Mouse (Mus musculus) right cerebral cortex, adult 18-20 months (tissue): ENCODE data around the gene Nudt13.

ENCODE experiments used
- DNase-seq: peaks from one replicate; pipeline ENCODE4 v3.0.0; 2022; ENCODE audit warnings: mixed read lengths

Nudt13 gene

GRCm38 (mm10) chr14:20340866-20341265 lies 46.4 kb downstream of the Nudt13 start:
- DNase-seq: no peak

DNA sequence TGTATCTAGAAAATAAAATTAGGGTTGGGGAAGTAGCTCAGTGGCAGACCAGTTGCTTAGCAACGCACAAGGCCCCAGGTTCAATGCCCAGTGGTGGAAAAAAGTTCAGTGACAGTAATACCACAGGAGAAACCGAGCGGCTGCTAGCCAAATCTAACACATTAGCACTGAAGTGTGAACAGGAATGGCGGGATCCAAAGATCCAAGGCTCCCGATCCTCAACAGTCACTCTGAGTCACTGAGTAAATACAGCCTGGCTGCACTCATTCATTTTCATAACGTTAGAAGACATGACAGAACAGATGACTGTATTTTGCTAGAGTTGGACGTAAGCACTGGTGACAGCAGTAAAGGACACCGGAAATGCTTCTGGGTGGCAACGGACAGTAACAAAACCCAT lies 51.4 kb downstream of the Nudt13 start:
- DNase-seq: peak; percentile 11

DNA sequence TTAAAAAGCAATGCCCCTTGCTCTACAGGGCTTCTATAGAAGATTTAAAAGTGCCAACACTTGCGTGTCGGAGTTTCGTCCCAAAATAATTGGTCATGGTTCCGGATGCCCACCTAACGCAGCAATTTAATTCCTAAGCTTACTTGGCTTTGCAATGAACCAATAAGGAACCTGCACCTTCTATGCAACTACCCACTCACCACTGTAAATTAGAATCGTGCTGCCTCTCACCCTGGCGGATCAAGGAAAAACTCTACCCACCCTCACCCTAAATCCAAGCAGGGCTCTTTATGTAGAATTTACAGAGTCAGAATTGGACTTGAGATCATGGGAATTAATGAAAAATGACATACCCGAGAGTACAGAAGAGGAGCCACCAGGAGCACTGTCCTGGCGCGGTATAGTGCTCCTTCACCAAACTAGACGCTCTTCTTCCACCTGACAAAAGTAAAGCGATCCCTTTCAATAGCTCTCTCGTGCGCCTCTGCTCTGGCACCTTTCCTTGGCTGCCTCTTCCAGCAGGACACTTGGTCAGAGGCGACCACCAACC lies 53.0 kb downstream of the Nudt13 start:
- DNase-seq: no peak

DNA sequence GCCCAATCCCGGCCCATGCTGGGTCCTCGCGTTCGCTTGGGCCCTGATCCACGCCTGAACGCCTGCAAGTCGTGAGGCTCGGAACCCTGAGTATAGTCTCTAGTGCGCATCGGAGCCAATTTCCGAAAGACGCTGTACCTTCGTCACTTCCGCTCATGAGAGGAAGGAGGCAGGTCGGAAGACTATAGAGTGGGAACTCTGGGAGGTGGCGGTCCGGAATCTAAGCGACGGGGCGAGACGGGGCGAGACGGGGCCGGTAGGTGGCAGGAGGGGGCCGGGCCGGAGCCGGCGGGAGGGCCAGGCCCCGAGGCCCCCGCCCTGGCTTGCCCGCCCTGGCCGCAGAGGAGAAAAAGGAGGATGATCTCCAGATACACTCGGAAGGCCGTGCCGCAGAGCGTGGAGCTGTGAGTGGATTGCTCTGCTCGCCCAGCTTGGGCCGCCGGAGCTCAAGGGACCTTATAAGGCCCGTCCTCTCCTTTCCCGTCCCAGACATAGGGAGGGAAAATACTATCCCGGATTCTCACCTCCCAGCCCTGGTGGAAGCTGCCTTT lies 53.6 kb downstream of the Nudt13 start, which contains the start of the genes Ecd and Fam149b:
Ecd (minus strand) TSS at position 131 of the 551 bp plus-strand sequence.
Fam149b (plus strand) TSS at position 172 of the 551 bp plus-strand sequence.
- peak; percentile 92 for DNase-seq

DNA sequence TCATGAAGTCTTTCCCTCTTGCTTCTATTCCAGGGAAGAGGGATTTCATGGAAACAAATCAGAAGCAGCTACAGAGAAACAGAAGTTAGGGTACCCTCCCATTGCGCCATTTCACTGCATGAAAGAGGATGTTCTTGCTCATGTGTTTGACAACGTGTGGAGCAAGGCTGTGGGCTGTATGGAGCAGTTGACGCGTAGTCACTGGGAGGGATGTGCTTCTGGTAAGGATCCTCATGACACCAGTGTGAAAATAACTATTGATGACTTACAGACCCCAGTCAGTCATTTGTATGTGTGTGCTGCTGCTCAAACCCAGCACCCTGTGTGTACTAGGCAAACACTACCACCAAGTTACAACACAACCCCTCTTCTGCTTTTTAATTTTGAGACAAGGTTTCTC lies 68.7 kb downstream of the Nudt13 start:
- DNase-seq: no peak
